Mouse (Mus musculus) thymus, postnatal 36 days (tissue): ENCODE measurements around the gene Ifi35.
"Not testable (repeated sequence)": the region's sequence is repeated elsewhere in the genome, so short reads cannot be mapped to it uniquely, and the experiment has no call there.

ENCODE experiments used
- DNase-seq, 2 experiments: peaks; one replicate each; pipeline ENCODE4 v3.0.0; 2022; ENCODE audit warnings: mixed read lengths in 2 of 2

The Ifi35 gene

GRCm38 (mm10) chr11:101448899-101449298, 692 bp downstream of the Ifi35 start:
- no peak for DNase-seq

- not testable (repeated sequence) for DNase-seq
These were observed 1.4 kb downstream of the Ifi35 start for GRCm38 (mm10) chr11:101449596-101449995.

- peak; percentile 22 to 31 for DNase-seq
These were observed 2.2 kb downstream of the Ifi35 start for GRCm38 (mm10) chr11:101450394-101450793.

GRCm38 (mm10) chr11:101451536-101451935, 3.3 kb downstream of the Ifi35 start:
- DNase-seq = no peak

GRCm38 (mm10) chr11:101452093-101452774, 4.0 kb downstream of the Ifi35 start:
- no peak for DNase-seq

GRCm38 (mm10) chr11:101454702-101455101, 6.5 kb downstream of the Ifi35 start:
- DNase-seq = no peak

GRCm38 (mm10) chr11:101455627-101456026, 7.4 kb downstream of the Ifi35 start:
- no peak for DNase-seq

- no peak for DNase-seq
These were observed 9.4 kb downstream of the Ifi35 start for GRCm38 (mm10) chr11:101457631-101458030.

GRCm38 (mm10) chr11:101458217-101458616, 10.0 kb downstream of the Ifi35 start:
- DNase-seq = no peak

GRCm38 (mm10) chr11:101459716-101460115, 11.5 kb downstream of the Ifi35 start:
- no peak for DNase-seq

- DNase-seq = no peak
These were observed 12.1 kb downstream of the Ifi35 start for GRCm38 (mm10) chr11:101460321-101460720.

- no peak for DNase-seq
These were observed 13.9 kb downstream of the Ifi35 start for GRCm38 (mm10) chr11:101462141-101462540.

- DNase-seq = no peak
These were observed 14.6 kb downstream of the Ifi35 start for GRCm38 (mm10) chr11:101462583-101463440.

GRCm38 (mm10) chr11:101464211-101465100, 16.2 kb downstream of the Ifi35 start, which contains the start of gene Rnd2:
Gene Rnd2 (plus strand): TSS chr11:101464999.
- DNase-seq = no peak

- peak; percentile 36 to 57 for DNase-seq
These were observed 17.1 kb downstream of the Ifi35 start for GRCm38 (mm10) chr11:101465101-101465868.

GRCm38 (mm10) chr11:101465869-101466551, 17.8 kb downstream of the Ifi35 start, which contains the start of gene Vat1:
Gene Vat1 (minus strand): TSS chr11:101466230.
- DNase-seq = peak; percentile 69 to 73

- DNase-seq = not testable (repeated sequence)
These were observed 18.3 kb downstream of the Ifi35 start for GRCm38 (mm10) chr11:101466552-101466950.

GRCm38 (mm10) chr11:101467477-101468262, 19.5 kb downstream of the Ifi35 start:
- DNase-seq = peak; percentile 75 to 79

GRCm38 (mm10) chr11:101468263-101468688, 20.1 kb downstream of the Ifi35 start:
- DNase-seq = no peak

- no peak for DNase-seq
These were observed 20.5 kb downstream of the Ifi35 start for GRCm38 (mm10) chr11:101468731-101469130.
